8 mouse cellular contexts compared by ENCODE assay signal in genomic region chr1:156310630-156311029, GRCm38 (mm10). TPM values are rescaled to one million over a fixed set of nuclear protein-coding genes. Genes with fewer than 3 reads are reported as not detected.
DNase-seq lines count a peak whose midpoint lies in the region; ATAC-seq lines count a peak whose summit lies in the region.

Gene Nphs2, plus strand, starts transcription at chr1:156310727.

- no peak for DNase-seq in heart, adult 9 months (ENCODE audit: low spot score in 2 of 2)
- peak; percentile 12 to 25 for DNase-seq in kidney, postnatal 36 days
- no peak for DNase-seq in cerebellum, adult 9-10 months
- no peak for DNase-seq in gastrocnemius, postnatal 25 days

- H3K4me3 ChIP-seq in heart, embryonic 15.5 days: peak within 1 kb of the TSS; percentile 26
- peak within 1 kb of the TSS; percentile 22 for H3K4me3 ChIP-seq in embryonic facial prominence, embryonic 12.5 days
- peak within 1 kb of the TSS; percentile 22 for H3K4me3 ChIP-seq in midbrain, embryonic 15.5 days

- no peak within 1 kb of the TSS for H3K9ac ChIP-seq in heart, embryonic 15.5 days
- H3K9ac ChIP-seq in embryonic facial prominence, embryonic 12.5 days: no peak within 1 kb of the TSS
- H3K9ac ChIP-seq in midbrain, embryonic 15.5 days: no peak within 1 kb of the TSS

- H3K4me2 ChIP-seq in heart, embryonic 15.5 days: peak within 1 kb of the TSS; percentile 55
- peak within 1 kb of the TSS; percentile 47 for H3K4me2 ChIP-seq in embryonic facial prominence, embryonic 12.5 days (replicated peaks)
- H3K4me2 ChIP-seq in midbrain, embryonic 15.5 days: peak within 1 kb of the TSS; percentile 40

- no peak within 1 kb of the TSS for H3K27ac ChIP-seq in heart, embryonic 15.5 days
- no peak within 1 kb of the TSS for H3K27ac ChIP-seq in embryonic facial prominence, embryonic 12.5 days
- H3K27ac ChIP-seq in midbrain, embryonic 15.5 days: no peak within 1 kb of the TSS

- peaks cover 5% of the 10 kb centered on the region for H3K4me1 ChIP-seq in heart, embryonic 15.5 days (replicated peaks)
- H3K4me1 ChIP-seq in embryonic facial prominence, embryonic 12.5 days: peaks cover 6% of the 10 kb centered on the region; the same call in 1 of the 2 replicates
- peaks cover 5% of the 10 kb centered on the region; the same call in 1 of the 2 replicates for H3K4me1 ChIP-seq in midbrain, embryonic 15.5 days

- no peak for ATAC-seq in heart, embryonic 15.5 days (replicated peaks; ENCODE audit: insufficient number of reproducible peaks, insufficient read depth, low FRiP score, low read depth)
- ATAC-seq in embryonic facial prominence, embryonic 12.5 days (ENCODE audit: insufficient number of reproducible peaks, insufficient read depth, low FRiP score, low TSS enrichment): no peak
- no peak for ATAC-seq in midbrain, embryonic 15.5 days (replicated peaks)
- ATAC-seq in monocyte, adult 5-6 weeks (replicated peaks; ENCODE audit: insufficient number of reproducible peaks, low FRiP score, low TSS enrichment, poor library complexity, severe bottlenecking): no peak

- no peaks in the 10 kb centered on the region for H3K36me3 ChIP-seq in heart, embryonic 15.5 days
- no peaks in the 10 kb centered on the region for H3K36me3 ChIP-seq in embryonic facial prominence, embryonic 12.5 days
- H3K36me3 ChIP-seq in midbrain, embryonic 15.5 days (replicated peaks): no peaks in the 10 kb centered on the region

- WGBS in heart, embryonic 15.5 days: 5% methylated on average over 29 of the region's 29 CpGs
- 3% methylated on average over 29 of the region's 29 CpGs for WGBS in embryonic facial prominence, embryonic 12.5 days
- 5% methylated on average over 29 of the region's 29 CpGs for WGBS in midbrain, embryonic 15.5 days

- H3K9me3 ChIP-seq in heart, embryonic 15.5 days (replicated peaks): no peaks in the 10 kb centered on the region
- H3K9me3 ChIP-seq in embryonic facial prominence, embryonic 12.5 days: no peaks in the 10 kb centered on the region
- H3K9me3 ChIP-seq in midbrain, embryonic 15.5 days: no peaks in the 10 kb centered on the region

- peaks cover 36% of the 10 kb centered on the region for H3K27me3 ChIP-seq in heart, embryonic 15.5 days
- H3K27me3 ChIP-seq in embryonic facial prominence, embryonic 12.5 days: peaks cover 44% of the 10 kb centered on the region
- H3K27me3 ChIP-seq in midbrain, embryonic 15.5 days (replicated peaks): peaks cover 27% of the 10 kb centered on the region

RNA-seq across cellular contexts. Expression of gene Nphs2, which starts in this region (rescaled TPM):
- polyA plus RNA-seq in heart, embryonic 15.5 days (2015; fragmentation: Nextera tagmentation; extraction: Ambion mirVana): 0.06 TPM in 1 of 2 replicates, not detected in the other
- polyA plus RNA-seq in embryonic facial prominence, embryonic 12.5 days (2016; fragmentation: Nextera tagmentation; extraction: Ambion mirVana): not detected in 2 replicates
- polyA plus RNA-seq in midbrain, embryonic 15.5 days (2015; fragmentation: Nextera tagmentation; extraction: Ambion mirVana): 0.93 and 0.95 TPM in 2 replicates
- not detected in 3 replicates for total RNA-seq in monocyte, adult 5-6 weeks (2017)
- total RNA-seq in gastrocnemius, postnatal 25 days (2021): not detected

Comparison
In these comparisons a context has a peak if more than half of its experiments do, and no peak if none do; other contexts are left out.
1. DNase-seq: peak in kidney, postnatal 36 days (2 of 2); none in heart, adult 9 months (0 of 2), cerebellum, adult 9-10 months (single experiment) and gastrocnemius, postnatal 25 days (single experiment).
2. Peak in every context shown above with its lines, with median percentiles within 50 percentile points of each other: H3K4me2 ChIP-seq and H3K4me3 ChIP-seq.